Mouse (Mus musculus) CH12.LX (cell line): ENCODE measurements at regions not wholly inside any gene's neighbourhood (a gene's known extent, or its start where the extent isn't known, plus 50 kb on each side); places are given as distances from the start of the nearest gene placed in this dataset.
A peak's percentile ranks its signal among the peaks of the same experiment; 100 is the strongest.
"Not testable (repeated sequence)": the region's sequence is repeated elsewhere in the genome, so short reads cannot be mapped to it uniquely, and the experiment has no call there.

Experiments used
- DNase-seq: peaks from one replicate; pipeline ENCODE4 v3.0.0-alpha.2; 2013; ENCODE audit errors: extremely low read depth
- H3K27ac ChIP-seq: 2 replicates; pipeline ENCODE4 v1.5.1; 2012; ENCODE audit warnings: low read depth, mild to moderate bottlenecking, control low read depth, moderate library complexity; ENCODE audit not compliant: insufficient read depth
- H3K27me3 ChIP-seq: replicated peaks from 2 replicates; pipeline ENCODE3; 2012; ENCODE audit warnings: inconsistent platforms
- H3K36me3 ChIP-seq, 2 experiments: replicated peaks in 1 of 2; 2 replicates each; pipeline versions ENCODE3 to v1.6.1; 2012; ENCODE audit warnings: inconsistent platforms in 1 of 2, low read length in 1 of 2, mild to moderate bottlenecking in 1 of 2, mixed read lengths in 1 of 2, moderate library complexity in 1 of 2; ENCODE audit not compliant: control insufficient read depth in 1 of 2, insufficient read depth in 1 of 2
- H3K4me1 ChIP-seq, 2 experiments: 2 replicates each; pipeline ENCODE4 v1.6.1; 2012; ENCODE audit warnings: inconsistent platforms in 1 of 2, moderate library complexity in 1 of 2; ENCODE audit not compliant: insufficient read depth in 2 of 2, control insufficient read depth in 1 of 2
- H3K4me2 ChIP-seq: 2 replicates; pipeline ENCODE4 v1.6.1; 2012; ENCODE audit warnings: low read depth, mild to moderate bottlenecking, control low read depth; ENCODE audit not compliant: poor library complexity, insufficient read depth, severe bottlenecking
- H3K4me3 ChIP-seq, 3 experiments: fragments of 150-350 bp in 1 of 3; sonication (generic) in 1 of 3; replicated peaks in 1 of 3; 2 replicates each; pipeline versions ENCODE3 to v1.5.1; 2011 to 2012; ENCODE audit warnings: low read depth in 2 of 3, low read length in 2 of 3, mild to moderate bottlenecking in 2 of 3, moderate library complexity in 2 of 3, control low read depth in 1 of 3, improper control_type of control experiment in 1 of 3, inconsistent platforms in 1 of 3, mixed read lengths in 1 of 3; ENCODE audit not compliant: poor library complexity in 1 of 3
- H3K79me2 ChIP-seq: replicated peaks from 2 replicates; pipeline ENCODE4 v1.6.1; 2012; ENCODE audit warnings: mild to moderate bottlenecking, moderate library complexity; ENCODE audit not compliant: control insufficient read depth, poor library complexity, insufficient read depth, severe bottlenecking; ENCODE audit errors: extremely low read depth
- H3K9ac ChIP-seq: 2 replicates; pipeline ENCODE4 v1.6.1; 2012; ENCODE audit warnings: low read depth, mild to moderate bottlenecking, control low read depth, moderate library complexity; ENCODE audit not compliant: insufficient read depth
- H3K9me3 ChIP-seq: replicated peaks from 2 replicates; pipeline ENCODE3; 2012; ENCODE audit warnings: low read length, inconsistent platforms, mixed read lengths
- CHD1 ChIP-seq: IDR thresholded peaks from 2 replicates; pipeline ENCODE4 v1.6.1; 2012; ENCODE audit warnings: low read depth, low read length, improper control_type of control experiment, inconsistent platforms
- CTCF ChIP-seq, 2 experiments: IDR thresholded peaks in 1 of 2; conservative IDR thresholded peaks in 1 of 2; 2 replicates each; pipeline ENCODE4 v1.5.1; 2011 to 2012; ENCODE audit warnings: low read depth in 2 of 2, low read length in 2 of 2, improper control_type of control experiment in 1 of 2, inconsistent platforms in 1 of 2, mild to moderate bottlenecking in 1 of 2, moderate library complexity in 1 of 2
- JUN ChIP-seq: IDR thresholded peaks from 2 replicates; pipeline ENCODE4 v1.6.1; 2011; ENCODE audit warnings: low read depth, mild to moderate bottlenecking, low read length, improper control_type of control experiment, moderate library complexity; ENCODE audit not compliant: insufficient read depth
- PAX5 ChIP-seq: IDR thresholded peaks from 2 replicates; pipeline ENCODE4 v1.6.1; 2012; ENCODE audit warnings: low read length, inconsistent platforms, mixed read lengths
- POLR2A ChIP-seq: IDR thresholded peaks from 2 replicates; pipeline ENCODE4 v1.6.1; 2011; ENCODE audit warnings: low read depth, mild to moderate bottlenecking, improper control_type of control experiment, low read length
- RAD21 ChIP-seq: IDR thresholded peaks from 2 replicates; pipeline ENCODE4 v1.6.1; 2011; ENCODE audit warnings: low read depth, mild to moderate bottlenecking, low read length, improper control_type of control experiment, moderate library complexity
- SMC3 ChIP-seq: IDR thresholded peaks from 2 replicates; pipeline ENCODE4 v1.6.1; 2011; ENCODE audit warnings: low read depth, low read length, improper control_type of control experiment
- UBTF ChIP-seq: IDR thresholded peaks from 2 replicates; pipeline ENCODE4 v1.6.1; 2012; ENCODE audit warnings: low read depth, mild to moderate bottlenecking, inconsistent platforms, low read length, improper control_type of control experiment, moderate library complexity
- USF1 ChIP-seq: IDR thresholded peaks from 2 replicates; pipeline ENCODE4 v1.6.1; 2014; ENCODE audit warnings: low read depth, mild to moderate bottlenecking, inconsistent platforms, low read length, improper control_type of control experiment
- USF2 ChIP-seq: conservative IDR thresholded peaks from 2 replicates; pipeline ENCODE4 v1.6.1; 2011; ENCODE audit warnings: low read depth, low read length, improper control_type of control experiment
- dilution Hi-C: fragments of 300-500 bp; cut with MboI; formaldehyde crosslinking; loops from 2 replicates; pipeline ENCODE4 v1.14.3; 2020; ENCODE audit warnings: low sequenced_read_pairs; ENCODE audit not compliant: extremely low pct_unique_long_range_greater_than_20kb, extremely low pct_ligation_motif_present
- in situ Hi-C: fragments of 300-500 bp; cut with MboI; formaldehyde crosslinking; loops from 3 replicates; pipeline ENCODE4 v1.14.3; 2019; ENCODE audit warnings: low sequenced_read_pairs, low pct_ligation_motif_present, low pct_unique_long_range_greater_than_20kb, mixed read lengths

DNA sequence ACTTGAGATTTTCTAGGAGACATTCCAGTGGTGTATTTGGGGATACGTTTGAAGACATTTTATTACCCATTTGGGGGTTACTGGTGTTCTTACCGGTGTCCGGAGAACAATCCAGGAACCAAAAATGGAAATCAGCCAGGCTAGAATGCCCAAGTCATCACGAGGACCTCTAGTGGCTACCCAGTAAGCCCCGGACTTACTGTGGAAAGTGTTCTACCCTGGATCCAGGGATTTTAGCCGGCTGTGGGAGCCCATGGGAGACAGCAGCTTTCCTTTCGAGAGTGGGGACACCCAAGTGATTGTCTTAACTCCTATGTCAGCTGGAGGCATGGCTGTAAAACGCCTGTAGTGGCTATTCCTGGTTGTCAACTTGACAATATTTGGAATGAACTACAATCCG, 77.0 kb upstream of the Lemd2 start:
- H3K4me3 ChIP-seq, result no peak overlapping the region
- in situ Hi-C loops (no loop called here), dilution Hi-C loops (no loop called here)
- H3K36me3 ChIP-seq, result no peaks in the 10 kb centered on the region
- no peaks in the 10 kb centered on the region for H3K79me2 ChIP-seq
- H3K9me3 ChIP-seq, result peaks cover 3% of the 10 kb centered on the region
- H3K9ac ChIP-seq, result no peak overlapping the region
- H3K27ac ChIP-seq, result no peak overlapping the region
- no peak overlapping the region for H3K4me2 ChIP-seq
- DNase-seq, result no peak
- H3K4me1 ChIP-seq, result no peaks in the 10 kb centered on the region
- H3K27me3 ChIP-seq, result no peaks in the 10 kb centered on the region
- TF ChIP-seq SMC3, result peak; percentile 38
- no peak for TF ChIP-seq JUN
- TF ChIP-seq CTCF (conservative IDR thresholded peaks at IDR 0.05 in 1 of 2, IDR thresholded peaks at IDR 0.05 in 1 of 2; ENCODE audit: low read depth in 2 of 2, low read length in 2 of 2), result peak in 1 of 2 experiments; percentile 42; a peak in 2 of 4 replicates
- TF ChIP-seq CHD1, result no peak
- TF ChIP-seq UBTF, result no peak
- no peak for TF ChIP-seq POLR2A
- TF ChIP-seq USF2, result no peak
- TF ChIP-seq RAD21, result no peak; the same call in none of the 2 replicates
- no peak for TF ChIP-seq PAX5
- no peak for TF ChIP-seq USF1

DNA sequence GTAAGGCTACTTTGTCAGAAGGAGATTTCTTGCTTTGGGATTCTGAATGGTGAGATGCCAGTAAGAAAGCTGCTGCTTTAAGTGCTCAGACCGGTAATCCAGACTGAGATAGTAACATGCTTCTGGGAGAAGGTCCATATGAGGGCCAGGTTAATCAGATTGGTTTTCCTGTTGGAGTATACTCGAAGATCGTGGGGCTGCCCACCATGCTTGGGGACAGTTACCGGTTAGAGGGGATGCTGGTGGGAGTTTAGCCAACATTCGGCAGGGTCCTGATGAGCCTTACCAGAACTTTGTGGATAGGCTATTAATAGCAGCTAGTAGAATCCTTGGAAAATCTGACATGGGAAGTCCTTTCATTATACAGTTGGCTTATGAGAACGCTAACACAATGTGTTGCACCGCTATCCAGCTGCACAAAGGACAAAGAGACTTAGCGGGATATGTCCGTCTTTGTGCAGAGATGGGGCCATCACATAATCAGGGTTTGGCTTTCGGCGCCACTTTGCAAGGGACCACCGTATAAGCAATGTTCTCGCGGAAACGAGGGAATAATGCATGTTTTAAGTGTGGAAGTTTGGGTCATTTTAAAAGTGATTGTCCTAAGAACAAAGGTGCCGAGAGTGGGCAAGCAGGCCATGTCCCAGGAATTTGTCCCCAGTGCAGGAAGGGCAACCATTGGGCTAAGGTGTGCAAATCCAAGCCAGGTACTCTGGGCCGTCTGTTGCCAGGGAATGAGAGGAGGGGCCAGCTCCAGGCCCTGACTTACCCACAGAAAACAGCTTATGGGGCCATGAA, 75.4 kb upstream of the Lemd2 start:
- in situ Hi-C loops, H3K4me2 ChIP-seq: not testable (repeated sequence)

DNA sequence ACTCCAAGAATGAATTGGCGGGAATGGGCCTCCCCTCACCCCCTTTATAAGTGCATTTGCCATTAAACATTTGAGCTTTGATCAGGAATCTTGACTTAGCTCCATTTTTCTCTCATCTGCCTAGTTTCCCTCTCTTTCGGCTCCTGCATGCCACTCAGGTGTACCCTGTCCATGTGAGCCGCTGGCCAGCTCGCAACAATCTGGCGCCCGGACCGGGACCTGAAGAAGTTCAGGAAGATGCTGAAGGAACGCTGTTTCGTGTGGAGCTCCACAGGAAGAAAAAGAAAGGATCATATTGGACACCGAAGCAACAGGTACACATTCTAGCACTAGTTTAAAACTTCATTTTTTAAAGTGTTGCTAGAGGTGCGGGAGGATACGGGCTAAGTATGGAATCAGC, 73.5 kb upstream of the Lemd2 start:
- H3K4me1 ChIP-seq, H3K4me3 ChIP-seq, H3K36me3 ChIP-seq, H3K9me3 ChIP-seq, H3K27ac ChIP-seq, in situ Hi-C loops, H3K9ac ChIP-seq, H3K27me3 ChIP-seq, dilution Hi-C loops, DNase-seq, H3K79me2 ChIP-seq, H3K4me2 ChIP-seq: not testable (repeated sequence)

More for the DNA sequence above, 75.4 kb upstream of the Lemd2 start:
- H3K79me2 ChIP-seq, H3K4me1 ChIP-seq, dilution Hi-C loops, H3K9me3 ChIP-seq, H3K9ac ChIP-seq, H3K4me3 ChIP-seq, H3K27me3 ChIP-seq, H3K36me3 ChIP-seq, H3K27ac ChIP-seq, DNase-seq: not testable (repeated sequence)

DNA sequence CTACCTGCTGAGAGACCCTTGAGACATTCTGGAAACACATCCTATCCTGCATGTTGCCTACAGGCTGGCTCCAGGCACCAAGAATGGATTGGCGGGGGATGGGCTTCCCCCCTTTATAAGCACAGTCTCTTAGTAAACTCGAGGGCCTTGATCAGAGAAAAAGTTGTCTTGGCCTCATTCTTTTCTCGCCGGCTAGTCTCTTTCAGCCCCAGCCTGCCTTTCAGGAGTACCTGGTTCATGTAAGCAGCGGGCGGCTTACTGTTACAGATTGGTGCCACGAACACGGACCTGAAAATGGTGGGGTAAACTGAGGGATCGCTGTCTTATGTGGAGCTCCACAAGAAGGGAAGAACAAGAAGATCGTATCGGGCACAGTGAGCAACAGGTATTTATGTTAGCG, 67.5 kb upstream of the Lemd2 start:
- H3K4me2 ChIP-seq, H3K27ac ChIP-seq, H3K4me3 ChIP-seq, H3K9ac ChIP-seq, H3K79me2 ChIP-seq, H3K4me1 ChIP-seq, in situ Hi-C loops, dilution Hi-C loops, DNase-seq, H3K27me3 ChIP-seq, H3K36me3 ChIP-seq, H3K9me3 ChIP-seq: not testable (repeated sequence)

DNA sequence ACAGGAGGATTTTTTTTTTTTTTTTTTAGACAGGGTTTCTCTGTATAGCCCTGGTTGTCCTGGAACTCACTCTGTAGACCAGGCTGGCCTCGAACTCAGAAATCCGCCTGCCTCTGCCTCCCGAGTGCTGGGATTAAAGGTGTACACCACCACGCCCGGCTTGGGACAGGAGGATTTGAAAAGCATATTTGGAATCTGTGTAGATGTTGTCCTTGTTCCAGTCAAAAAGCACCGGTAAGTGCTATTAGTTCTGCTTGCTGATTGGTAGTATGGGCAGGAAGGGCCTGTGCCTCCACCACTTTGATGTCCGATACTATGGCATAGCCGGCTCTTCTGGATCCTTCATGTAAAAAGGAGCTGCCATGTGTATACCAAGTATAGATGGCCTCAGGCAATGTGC, 66.5 kb upstream of the Lemd2 start:
- DNase-seq, H3K9me3 ChIP-seq, H3K4me2 ChIP-seq, H3K27me3 ChIP-seq, H3K4me3 ChIP-seq, H3K27ac ChIP-seq, H3K36me3 ChIP-seq, H3K9ac ChIP-seq, in situ Hi-C loops, H3K4me1 ChIP-seq, H3K79me2 ChIP-seq, dilution Hi-C loops: not testable (repeated sequence)
